Mouse (Mus musculus): Measurements from ENCODE around the gene Tek.
"Not testable (repeated sequence)": the region's sequence is repeated elsewhere in the genome, so short reads cannot be mapped to it uniquely, and the experiment has no call there.

Tek gene

DNA sequence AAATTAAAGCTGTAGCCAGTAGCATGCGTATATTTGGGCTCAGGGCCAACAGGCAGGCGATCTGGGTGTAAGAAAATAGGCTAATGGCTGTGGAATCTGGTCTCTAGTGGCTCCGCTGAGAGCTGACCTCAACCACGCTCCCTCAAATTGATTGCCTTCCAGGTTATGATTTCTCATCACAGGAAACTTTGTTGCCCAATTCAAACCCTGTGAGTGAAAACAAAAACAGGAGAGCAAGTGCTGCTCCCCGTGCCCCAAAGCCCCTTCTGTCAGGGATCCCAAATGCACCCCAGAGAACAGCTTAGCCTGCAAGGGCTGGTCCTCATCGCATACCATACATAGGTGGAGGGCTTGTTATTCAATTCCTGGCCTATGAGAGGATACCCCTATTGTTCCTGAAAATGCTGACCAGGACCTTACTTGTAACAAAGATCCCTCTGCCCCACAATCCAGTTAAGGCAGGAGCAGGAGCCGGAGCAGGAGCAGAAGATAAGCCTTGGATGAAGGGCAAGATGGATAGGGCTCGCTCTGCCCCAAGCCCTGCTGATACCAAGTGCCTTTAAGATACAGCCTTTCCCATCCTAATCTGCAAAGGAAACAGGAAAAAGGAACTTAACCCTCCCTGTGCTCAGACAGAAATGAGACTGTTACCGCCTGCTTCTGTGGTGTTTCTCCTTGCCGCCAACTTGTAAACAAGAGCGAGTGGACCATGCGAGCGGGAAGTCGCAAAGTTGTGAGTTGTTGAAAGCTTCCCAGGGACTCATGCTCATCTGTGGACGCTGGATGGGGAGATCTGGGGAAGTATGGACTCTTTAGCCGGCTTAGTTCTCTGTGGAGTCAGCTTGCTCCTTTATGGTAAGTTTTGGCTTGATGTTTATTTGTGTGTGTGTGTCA is at the start of gene Tek:
TSS of gene Tek (plus strand) at position 452 of the 894 bp plus-strand sequence.
- no peak for DNase-seq (ENCODE audit: low read depth, low spot score)

DNA sequence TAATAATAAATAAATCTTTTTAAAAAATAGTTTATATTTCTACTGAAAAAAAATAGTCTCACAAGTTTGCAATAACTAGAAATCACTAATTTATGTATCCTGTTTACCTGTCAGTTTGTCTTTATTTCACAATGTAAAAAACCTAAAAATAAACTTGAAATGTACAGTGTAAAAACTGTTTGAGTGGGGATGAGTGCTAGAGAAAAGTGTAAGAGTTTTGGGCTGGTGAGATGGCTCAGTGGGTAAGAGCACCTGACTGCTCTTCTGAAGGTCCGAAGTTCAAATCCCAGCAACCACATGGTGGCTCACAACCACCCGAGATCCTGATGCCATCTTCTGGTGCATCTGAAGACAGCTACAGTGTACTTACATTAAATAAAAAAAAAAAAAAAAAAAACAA is 49.3 kb upstream of the Tek start:
- not testable (repeated sequence) for DNase-seq (ENCODE audit: low read depth, low spot score)

DNA sequence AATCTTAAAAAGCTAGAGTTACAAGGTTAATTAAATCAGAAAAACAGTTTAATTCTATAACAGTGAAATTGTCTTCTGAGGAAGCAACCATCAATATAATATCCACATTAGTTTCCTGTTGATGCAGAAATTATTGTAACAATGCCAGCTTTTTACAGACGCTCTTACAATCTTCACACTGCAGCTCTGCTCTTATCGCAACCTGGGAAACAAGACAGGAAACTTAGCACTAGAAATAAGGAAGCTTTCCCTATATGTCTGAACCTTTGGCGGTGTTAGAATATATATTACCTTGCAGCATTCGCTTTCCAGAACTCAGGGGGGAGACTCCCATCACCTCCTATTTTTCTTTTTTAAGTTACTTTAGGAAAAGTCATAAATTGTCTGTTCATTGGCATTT is 48.0 kb upstream of the Tek start:
- no peak for DNase-seq (ENCODE audit: low read depth, low spot score)

DNA sequence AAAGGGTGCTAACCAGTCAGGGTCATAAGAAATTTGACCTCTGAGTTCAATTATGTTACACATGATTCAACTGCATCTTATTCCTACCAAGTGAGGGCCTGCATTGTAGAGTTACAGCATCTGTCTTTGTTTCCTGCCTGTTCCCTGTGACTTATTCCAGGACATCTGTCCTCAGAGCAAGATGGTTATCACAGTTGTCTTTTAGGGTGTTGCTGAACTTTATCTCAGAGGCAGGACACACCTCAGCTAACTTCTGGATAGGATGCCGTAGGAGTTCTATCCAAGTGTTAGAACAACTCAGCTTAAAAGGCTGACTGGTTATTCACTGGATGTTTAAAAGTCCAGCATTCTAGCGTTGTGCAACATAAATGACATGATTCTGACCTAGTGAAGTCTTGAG is 46.9 kb upstream of the Tek start:
- DNase-seq (ENCODE audit: low read depth, low spot score), result no peak

DNA sequence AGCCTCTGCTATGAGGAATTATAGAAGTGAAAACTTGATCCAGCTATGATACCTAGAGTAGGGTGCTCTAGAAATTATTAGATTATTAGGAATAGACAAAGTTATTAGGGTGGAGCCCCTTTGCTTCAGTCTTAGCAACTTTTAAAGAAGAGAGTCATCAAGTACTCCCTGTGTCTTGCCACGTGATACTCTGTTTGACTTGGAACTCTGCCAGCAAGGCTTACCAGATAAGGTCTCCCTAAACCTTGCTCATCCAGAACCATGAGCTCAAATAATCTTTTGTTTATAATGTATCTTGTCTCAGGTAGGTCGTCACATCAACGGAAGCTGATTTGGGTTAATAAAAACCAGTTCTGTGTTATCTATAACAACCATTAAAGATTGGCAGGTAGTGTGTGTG is 42.7 kb upstream of the Tek start:
- DNase-seq (ENCODE audit: low read depth, low spot score), result no peak

DNA sequence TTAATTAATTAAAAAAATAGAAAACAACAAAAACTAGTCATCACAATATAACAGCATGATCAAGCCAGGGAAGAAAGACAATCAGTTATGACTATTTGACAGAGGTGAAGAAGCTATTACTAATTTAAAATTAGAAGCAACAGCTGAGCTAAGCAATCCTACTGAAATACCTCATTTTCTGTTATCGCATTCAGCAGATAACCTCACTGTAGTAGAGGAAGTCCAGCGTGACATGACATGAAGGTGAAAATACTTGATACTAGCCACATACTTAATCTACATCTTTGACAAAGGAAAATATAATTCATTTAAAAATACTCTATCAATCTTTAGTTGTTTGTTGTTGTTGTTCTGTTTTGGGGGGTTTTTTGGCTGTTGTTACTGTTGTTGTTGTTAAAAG is 28.1 kb upstream of the Tek start:
- no peak for DNase-seq (ENCODE audit: low read depth, low spot score)

DNA sequence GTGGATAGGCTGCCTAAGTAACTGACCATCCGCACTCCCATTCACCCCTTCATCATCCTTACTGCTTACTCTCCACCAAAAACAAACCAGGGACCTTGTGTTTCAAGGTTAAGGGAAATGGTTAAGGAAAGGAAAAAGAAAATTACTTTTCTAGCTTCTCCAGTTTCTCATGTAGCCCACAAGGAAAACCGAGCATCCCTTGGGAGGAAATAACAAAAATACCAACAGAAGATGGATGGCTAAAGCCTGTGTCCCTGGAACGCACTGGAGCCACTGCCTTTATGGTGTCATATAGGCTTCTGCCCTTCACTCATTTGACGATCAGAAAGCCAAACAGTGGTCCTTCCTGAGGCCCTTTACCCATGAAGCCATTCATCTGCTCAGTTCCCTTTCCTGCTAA is 27.7 kb upstream of the Tek start:
- DNase-seq (ENCODE audit: low read depth, low spot score), result no peak

DNA sequence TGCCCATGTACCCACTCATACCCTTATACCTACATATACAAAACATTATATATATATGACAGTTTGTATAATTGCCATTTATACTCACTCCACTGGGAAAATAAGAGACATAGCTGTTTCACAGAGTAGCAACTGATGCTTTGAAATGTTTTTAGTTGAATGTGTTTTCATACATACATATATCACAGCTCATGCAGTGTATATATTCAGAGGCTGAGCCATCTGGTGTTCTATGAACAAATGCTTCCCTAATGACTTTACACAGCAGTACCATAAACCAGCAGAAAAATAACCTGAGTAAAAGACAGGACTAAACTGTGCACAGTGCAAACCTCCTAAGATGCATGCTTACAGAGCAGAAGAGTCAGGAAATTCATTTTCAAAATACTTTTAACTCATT is 25.3 kb upstream of the Tek start:
- no peak for DNase-seq (ENCODE audit: low read depth, low spot score)

DNA sequence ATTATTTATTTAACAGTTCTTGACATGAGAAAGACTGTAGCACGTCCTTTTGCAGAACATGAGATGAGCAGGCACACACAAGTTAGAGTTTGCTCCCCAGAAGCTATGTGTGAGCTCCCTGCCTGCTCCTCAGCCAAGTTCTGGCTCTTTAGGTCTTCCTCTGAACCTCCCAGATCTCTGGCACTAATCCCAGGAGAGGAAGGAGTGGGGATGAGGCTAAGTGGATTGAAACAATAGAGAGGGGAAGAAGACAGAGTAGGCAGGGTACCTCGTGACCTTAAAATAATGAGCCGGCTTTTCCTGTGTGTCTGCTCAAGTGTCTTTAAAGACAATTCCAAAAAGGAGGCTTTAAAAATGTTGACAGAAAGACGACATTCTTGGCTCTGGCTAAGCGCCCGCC is 23.9 kb upstream of the Tek start:
- no peak for DNase-seq (ENCODE audit: low read depth, low spot score)

DNA sequence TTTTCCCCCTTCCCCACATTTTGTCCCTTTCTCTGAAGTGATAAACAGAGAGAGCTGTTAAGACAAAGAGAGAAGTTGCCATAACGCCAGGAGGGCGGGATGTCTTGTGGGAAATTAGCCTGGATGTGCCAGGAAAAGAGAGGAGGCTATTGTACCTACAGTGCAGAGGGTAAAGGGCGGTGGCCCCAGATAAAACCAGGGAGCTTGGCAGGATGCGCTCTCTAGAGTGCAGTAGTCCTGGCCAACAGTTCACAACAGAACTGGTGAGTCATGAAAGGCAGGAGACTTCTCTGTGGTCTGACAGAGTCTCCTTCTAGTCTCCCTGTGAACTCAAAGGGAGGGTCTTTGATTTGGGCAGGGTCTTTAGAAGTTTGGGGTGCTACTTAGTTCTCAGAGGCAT is 13.3 kb upstream of the Tek start:
- DNase-seq (ENCODE audit: low read depth, low spot score), result no peak

DNA sequence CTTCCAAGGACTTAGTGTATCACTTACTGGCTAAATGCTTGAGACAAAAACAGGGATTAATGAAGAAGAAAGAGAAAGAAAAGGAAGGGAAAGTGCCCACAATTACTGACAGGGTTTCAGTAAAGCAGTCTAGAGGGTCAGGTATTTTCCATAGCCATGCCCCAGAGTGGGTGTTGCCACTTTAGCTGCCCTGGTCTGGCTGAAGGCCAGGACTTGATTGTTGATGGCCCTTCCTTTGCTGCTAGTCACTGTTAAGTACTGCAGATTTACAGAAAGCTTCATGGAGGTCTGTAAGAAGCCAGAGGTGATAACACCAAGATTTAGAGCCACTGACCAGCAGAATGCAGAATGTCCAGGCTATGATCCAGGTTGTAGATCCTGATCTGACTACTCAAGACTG is 6.4 kb upstream of the Tek start:
- DNase-seq (ENCODE audit: low read depth, low spot score), result no peak

DNA sequence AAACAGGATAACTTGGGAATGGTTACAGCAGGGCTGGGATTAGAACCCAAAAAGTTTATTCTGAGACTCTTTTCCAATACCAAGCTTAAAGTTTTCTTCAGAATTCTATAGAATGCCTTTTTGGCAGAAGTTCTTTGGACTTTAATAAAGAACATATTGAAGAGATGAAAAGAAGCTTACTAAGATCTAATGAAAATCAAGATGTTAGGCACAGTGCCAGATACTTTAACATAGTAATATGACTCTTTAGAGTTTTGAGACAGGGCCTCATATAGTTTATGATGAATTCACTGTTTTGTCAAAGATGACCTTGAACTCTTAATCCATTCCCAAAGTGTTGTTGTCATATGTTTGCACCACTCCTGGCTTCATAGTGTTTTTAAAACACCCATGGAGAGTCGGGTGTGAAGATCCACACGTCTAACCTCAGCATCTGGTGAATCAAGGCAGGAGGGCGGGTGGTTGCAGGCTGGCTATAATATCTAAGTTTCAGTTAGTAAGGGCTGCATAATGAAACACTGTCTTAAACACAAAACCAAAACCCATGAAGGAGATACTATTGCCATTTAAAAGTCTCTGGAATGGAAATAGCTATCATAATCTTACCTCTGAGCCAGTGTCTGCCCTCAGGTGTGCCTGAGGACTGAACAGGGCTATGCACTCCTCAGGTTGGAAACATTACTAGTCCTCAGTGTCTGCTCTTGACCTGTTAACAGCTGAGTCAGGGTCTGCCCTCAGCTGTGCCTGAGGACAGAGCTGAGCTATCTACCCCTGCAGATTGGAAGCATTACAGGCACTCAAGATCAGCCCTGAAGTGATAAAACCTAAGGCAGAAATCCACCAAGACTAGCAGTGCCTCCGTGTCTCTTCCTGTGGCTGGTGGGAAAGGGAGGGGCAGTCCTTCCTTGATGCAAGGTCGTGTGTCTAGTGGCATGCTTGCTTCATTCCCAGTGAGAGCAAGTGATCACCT is 1.5 kb upstream of the Tek start:
- DNase-seq (ENCODE audit: low read depth, low spot score), result no peak

DNA sequence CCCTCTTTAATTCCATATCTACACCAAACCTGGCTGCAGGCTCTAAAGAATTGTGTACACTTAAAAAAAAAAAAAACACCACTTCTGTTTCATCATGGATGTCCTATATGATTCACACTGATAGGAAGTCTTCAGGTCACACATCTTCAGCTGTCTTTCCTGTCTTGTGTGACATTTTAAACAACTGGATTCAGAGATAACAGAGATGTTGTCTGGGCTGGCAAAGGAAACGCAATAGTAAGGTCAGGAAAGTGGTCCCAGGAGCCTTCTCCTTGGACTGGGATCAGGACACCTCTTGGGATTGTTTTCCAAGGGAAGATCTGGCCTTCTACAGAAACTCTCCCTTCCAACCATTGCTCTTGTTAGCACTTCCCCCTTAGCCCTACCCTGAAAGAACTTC is 2.7 kb downstream of the Tek start:
- DNase-seq (ENCODE audit: low read depth, low spot score), result no peak

DNA sequence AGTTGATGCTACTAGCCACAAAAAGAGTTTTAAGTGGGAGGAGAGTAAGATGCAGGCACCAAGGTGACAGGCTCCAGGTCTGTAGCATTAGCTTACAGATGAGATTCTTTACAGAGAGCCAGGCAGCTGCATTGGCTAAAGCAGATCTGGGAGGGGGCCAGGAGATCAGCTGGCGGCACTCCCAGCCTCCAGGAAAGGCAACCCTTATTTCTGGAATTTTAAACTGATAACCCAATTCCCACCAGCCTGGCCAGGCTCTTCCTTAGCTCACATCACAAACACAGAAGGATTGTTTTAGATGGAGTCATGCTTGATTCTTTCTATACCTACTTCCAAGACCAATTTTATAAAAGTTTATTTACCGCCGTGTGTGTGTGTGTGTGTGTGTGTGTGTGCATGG is 6.7 kb downstream of the Tek start:
- DNase-seq (ENCODE audit: low read depth, low spot score), result no peak

DNA sequence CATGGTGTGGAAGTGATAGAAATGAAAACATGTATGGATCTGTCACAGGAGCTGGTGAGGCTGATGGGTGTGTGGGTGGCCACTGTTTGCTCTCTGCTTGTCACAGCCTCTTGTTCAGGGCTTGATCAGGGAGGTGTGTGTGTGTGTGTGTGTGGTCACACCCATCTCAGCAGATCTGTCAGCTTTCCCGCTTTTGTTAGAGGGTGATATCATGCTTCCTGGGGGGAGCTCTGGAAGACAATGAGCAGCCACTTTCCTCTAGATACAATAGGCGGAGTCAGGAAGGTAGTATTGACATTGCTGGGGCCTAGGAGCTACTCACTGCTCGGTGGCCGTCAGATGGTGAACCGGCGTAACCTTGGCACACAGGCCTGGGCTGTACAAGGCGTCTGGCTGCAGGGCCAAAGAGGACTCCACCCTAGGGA is 7.3 kb downstream of the Tek start:
- no peak for DNase-seq (ENCODE audit: low read depth, low spot score)

DNA sequence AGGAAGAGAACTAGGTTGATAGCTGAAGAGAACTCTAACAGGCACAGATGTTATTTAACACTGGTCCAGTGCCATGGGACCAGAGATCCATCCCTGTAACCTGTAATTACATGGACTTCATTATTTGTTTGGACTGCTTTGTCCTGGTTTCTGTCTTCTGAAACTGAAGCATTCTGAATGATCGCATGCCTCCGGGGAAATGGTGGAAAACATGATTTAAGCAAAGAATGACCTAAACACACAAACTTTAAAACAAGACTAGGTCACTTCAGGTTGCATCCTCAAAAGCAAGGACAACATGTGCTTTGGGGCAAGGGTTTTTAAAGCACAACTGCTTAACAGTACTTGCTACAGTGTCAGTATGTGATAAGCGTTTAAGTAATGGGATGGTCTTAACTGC is 8.2 kb downstream of the Tek start:
- DNase-seq (ENCODE audit: low read depth, low spot score), result no peak

DNA sequence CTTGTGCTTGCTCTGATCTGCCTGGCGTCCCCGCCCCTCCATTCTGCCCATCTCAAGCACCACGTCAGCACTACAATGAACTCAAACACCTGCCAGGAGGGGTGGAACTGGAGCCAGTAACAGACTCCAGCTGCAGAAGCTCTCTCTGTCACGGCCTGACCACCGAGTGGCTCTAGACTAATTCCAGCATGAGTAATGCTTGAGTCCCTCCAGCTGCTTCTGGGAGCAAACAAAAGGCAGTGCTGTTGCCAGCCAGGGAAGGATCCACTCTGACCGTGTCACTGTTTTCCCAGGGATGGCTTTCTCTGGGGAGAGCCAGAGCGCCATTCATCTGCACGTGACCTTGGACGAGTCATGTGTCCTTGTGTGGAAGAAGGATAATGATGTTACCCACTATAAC is 13.4 kb downstream of the Tek start:
- DNase-seq (ENCODE audit: low read depth, low spot score), result no peak

DNA sequence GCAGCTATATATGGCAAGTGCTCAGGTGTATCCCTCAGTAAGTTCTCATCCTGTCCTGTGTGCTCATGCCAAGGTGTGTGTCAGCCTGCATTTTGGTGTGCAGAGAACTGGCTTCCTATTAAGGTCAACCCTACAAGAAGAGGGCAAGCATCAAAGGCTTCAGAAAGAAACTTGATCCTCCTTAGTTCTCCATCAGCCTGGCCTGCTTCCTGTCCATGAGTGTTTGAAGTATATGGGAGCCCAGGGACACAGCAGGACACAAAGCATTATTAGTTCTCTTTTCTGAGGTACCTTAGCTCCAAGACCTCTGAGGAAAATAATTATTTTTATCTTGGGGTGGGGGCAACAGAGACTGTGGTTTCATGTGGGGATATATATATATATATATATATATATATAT is 26.1 kb downstream of the Tek start:
- no peak for DNase-seq (ENCODE audit: low read depth, low spot score)

DNA sequence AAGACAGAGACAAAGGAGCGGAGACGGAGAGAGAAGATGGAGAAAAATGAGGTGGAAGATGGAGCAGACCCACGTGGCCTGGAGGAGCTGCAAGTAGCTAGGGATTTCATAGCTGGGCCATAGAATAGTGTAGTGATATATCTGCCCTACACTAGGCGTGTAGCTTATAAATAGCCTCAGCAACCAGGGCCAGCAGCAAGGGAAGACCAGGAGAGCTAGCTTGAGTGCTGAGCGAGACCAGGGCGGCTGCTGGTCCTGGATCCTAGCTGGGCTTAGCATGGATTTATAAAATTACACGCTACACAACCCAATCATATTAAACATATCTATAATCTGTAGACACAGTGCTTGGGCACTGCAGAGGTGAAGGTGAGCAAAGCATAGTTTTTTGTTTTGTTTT is 27.1 kb downstream of the Tek start:
- no peak for DNase-seq (ENCODE audit: low read depth, low spot score)

DNA sequence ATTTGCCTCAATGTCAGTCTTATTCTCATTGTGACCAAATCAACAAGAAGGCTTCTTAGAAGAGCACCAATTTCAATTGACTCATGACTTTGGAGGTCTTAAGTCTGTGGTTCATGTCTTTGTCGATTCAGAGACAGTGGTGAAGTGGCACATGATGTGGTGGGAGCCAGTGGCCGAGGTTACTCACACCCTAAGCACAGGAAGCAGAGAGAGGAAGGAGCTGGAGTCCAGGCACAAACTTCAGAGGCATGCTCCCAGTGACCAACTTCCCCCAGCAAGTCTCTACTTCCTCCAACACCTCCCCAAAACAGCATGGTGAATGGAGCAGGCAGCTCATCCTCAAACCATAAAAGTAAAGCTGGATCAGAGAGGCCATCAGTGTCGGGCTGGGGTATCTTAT is 29.5 kb downstream of the Tek start:
- no peak for DNase-seq (ENCODE audit: low read depth, low spot score)

DNA sequence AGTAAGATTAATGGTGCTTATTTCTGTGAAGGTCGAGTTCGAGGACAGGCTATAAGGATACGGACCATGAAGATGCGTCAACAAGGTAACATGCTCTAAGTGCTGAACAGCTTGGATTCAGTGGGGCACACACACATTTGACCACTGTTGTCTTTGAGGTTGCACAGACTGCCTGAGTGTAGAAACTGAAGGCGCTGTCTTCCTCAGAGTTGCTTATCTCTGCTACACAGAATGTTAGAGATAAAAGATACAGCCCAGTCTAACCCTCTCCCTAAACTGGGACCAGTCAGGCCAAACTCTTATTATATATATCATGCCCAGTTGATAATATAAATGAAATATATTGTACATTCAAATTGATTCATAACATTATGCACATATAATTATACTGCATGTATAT is 42.0 kb downstream of the Tek start:
- no peak for DNase-seq (ENCODE audit: low read depth, low spot score)

DNA sequence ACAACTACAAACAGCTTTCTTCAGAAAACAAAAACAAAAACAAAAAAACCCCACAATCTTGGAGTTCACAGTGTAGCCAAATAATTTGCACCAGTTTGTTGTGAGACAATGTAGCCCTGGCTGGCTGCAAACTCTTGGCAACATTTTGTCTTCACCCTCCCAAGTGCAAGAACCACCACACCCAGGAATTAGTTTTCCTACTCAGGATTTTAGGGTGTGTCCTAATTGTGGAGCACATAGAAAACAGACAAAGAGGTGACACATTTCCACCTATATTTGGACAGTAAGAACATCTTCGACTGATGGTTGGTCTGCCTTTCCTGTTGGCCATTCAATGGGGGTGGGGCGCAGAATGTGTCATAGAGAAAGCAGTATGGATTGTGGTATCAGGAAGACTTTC is 46.8 kb downstream of the Tek start:
- no peak for DNase-seq (ENCODE audit: low read depth, low spot score)

DNA sequence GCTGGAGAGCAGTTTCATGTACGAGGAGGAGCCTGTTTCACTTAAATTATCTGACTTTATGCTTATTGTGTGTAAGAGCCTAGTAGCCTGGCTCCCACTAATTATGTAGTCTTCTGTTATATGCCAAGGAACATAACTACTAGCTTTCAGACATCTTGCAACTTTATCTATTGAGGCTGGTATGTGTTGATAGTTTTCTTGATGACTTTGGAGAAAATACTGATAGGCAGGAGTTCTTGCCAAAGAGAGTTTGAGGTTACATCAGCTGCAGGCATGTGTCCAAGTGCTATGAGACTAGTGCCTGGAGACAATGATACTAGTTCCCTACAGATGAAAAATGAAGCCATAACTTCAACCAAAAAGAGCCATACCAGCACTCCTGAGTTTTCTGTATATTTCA is 64.1 kb downstream of the Tek start:
- no peak for DNase-seq (ENCODE audit: low read depth, low spot score)
